Mouse (Mus musculus) heart, embryonic 16.5 days (tissue): Measurements from ENCODE around the gene Amz2. TPM values are rescaled to one million over a fixed set of nuclear protein-coding genes. Genes with fewer than 3 reads are reported as not detected.

Experiments
- microRNA-seq: library from miRNA; unstranded; fragments of <30 nt; microRNA quantifications from one replicate; pipeline ENCODE4, GENCODE M21; 2017
- polyA plus RNA-seq: library from polyadenylated mRNA; unstranded; fragments of >200 nt; fragmentation: Nextera tagmentation; extraction: Ambion mirVana; gene quantifications from 2 replicates; pipeline ENCODE4 v1.2.1, GENCODE M21; 2015

The Amz2 gene
- polyA plus RNA-seq, 1 experiment from 2014 or later = 39.8 TPM

Small RNAs within 50 kb of the gene (microRNA-seq; reads per million reads assigned to microRNA genes)
- not detected for gene Gm25540

Other genes with a start within 250 kb of the Amz2 start
- 0.82 and 1.4 TPM in 2 replicates for gene Rgs9, start 127.8 kb upstream of the Amz2 start, polyA plus RNA-seq
- 20.7 and 21.6 TPM in 2 replicates for gene Gna13, start 63.1 kb upstream of the Amz2 start, polyA plus RNA-seq
- gene 9930022D16Rik, start 12.0 kb upstream of the Amz2 start, polyA plus RNA-seq = not detected in 2 replicates
- 3.6 TPM in 2 replicates for gene Arsg, start 47.4 kb downstream of the Amz2 start, polyA plus RNA-seq
- gene Slc16a6, start 47.7 kb downstream of the Amz2 start, polyA plus RNA-seq = 5.2 and 7.0 TPM in 2 replicates
- gene Wipi1, start 186.0 kb downstream of the Amz2 start, polyA plus RNA-seq = 51.6 and 55.3 TPM in 2 replicates
- gene Prkar1a, start 223.5 kb downstream of the Amz2 start, polyA plus RNA-seq = 455 and 485 TPM in 2 replicates